Mouse (Mus musculus): ENCODE measurements around the gene Sergef. TPM values are rescaled to one million over a fixed set of nuclear protein-coding genes. Genes with fewer than 3 reads are reported as not detected.

The Sergef gene
- polyA plus RNA-seq, 1 experiment from 2014 or later: 14.3 TPM

DNA sequence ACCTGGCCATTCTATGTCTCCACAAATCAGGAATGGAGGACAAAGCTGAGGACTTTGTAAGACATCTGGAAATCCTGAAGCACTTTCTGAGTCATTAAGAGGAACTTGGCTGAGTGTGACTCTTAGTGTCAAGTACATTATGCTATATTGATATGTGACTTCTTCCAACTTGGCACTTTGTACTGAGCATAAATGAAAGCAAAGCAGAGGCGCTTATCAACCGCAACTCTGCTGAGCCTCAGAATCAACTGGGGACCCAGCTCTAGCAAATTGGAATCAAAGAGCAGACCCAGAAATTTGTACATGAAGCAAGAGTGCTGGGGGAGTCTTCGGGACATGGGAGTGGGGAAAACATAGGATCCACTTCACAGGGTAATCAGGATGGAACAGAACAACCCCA, 92.0 kb downstream of the Sergef start:
- no peaks in the 10 kb centered on the region for H3K27me3 ChIP-seq (replicated peaks)
- WGBS: 91% methylated on average over 3 of the region's 3 CpGs
- no peak overlapping the region for H3K27ac ChIP-seq
- H3K4me3 ChIP-seq (replicated peaks): no peak overlapping the region
- H3K9me3 ChIP-seq: no peaks in the 10 kb centered on the region
- no peak for ATAC-seq
- no peaks in the 10 kb centered on the region for H3K4me1 ChIP-seq (replicated peaks)
- H3K36me3 ChIP-seq: no peaks in the 10 kb centered on the region
- no peak overlapping the region for H3K9ac ChIP-seq
- no peak overlapping the region for H3K4me2 ChIP-seq (replicated peaks)

DNA sequence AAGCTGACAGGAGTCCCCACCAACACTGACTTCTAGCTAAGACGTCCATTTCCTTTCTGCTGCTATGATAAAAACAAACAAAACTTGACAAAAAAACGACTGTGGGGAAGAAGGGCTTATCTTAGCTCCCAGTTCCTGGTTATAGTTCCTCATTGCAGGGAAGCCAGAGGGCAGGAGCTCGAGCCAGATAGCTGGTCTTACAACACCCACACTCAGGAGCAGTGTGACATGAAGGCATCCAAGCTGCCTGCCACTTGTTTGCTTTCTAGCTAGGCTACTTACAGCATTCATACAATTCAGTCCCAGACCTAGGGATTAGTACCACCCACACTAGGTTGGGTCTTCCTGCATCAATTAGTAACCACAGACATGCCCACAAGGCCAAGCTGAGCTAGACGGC, 93.1 kb downstream of the Sergef start:
- Histone ChIP-seq H3K4me2 (replicated peaks) (no peak overlapping the region), H3K9ac (no peak overlapping the region), H3K27me3 (replicated peaks) (no peaks in the 10 kb centered on the region), H3K27ac (no peak overlapping the region), H3K36me3 (no peaks in the 10 kb centered on the region), H3K4me1 (replicated peaks) (no peaks in the 10 kb centered on the region), H3K9me3 (no peaks in the 10 kb centered on the region), H3K4me3 (replicated peaks) (no peak overlapping the region)
- WGBS: 24% methylated on average over 4 of the region's 4 CpGs
- no peak for ATAC-seq

GRCm38 (mm10) chr7:46544195-46544641, 95.4 kb downstream of the Sergef start:
- no peak overlapping the region for H3K4me3 ChIP-seq (replicated peaks)
- no peaks in the 10 kb centered on the region for H3K9me3 ChIP-seq
- 81% methylated on average over 12 of the region's 12 CpGs for WGBS
- H3K4me1 ChIP-seq (replicated peaks): no peaks in the 10 kb centered on the region
- H3K27ac ChIP-seq: no peak overlapping the region
- H3K27me3 ChIP-seq (replicated peaks): no peaks in the 10 kb centered on the region
- no peaks in the 10 kb centered on the region for H3K36me3 ChIP-seq
- ATAC-seq: no peak
- H3K9ac ChIP-seq: no peak overlapping the region
- H3K4me2 ChIP-seq (replicated peaks): no peak overlapping the region

GRCm38 (mm10) chr7:46542117-46542516, 97.5 kb downstream of the Sergef start:
- 89% methylated on average over 3 of the region's 3 CpGs for WGBS
- no peaks in the 10 kb centered on the region for H3K9me3 ChIP-seq
- ATAC-seq: no peak

GRCm38 (mm10) chr7:46540616-46541015, 99.0 kb downstream of the Sergef start:
- Histone ChIP-seq H3K9ac (no peak overlapping the region), H3K27me3 (replicated peaks) (no peaks in the 10 kb centered on the region), H3K4me2 (replicated peaks) (no peak overlapping the region), H3K4me1 (replicated peaks) (no peaks in the 10 kb centered on the region), H3K4me3 (replicated peaks) (no peak overlapping the region), H3K9me3 (no peaks in the 10 kb centered on the region), H3K27ac (no peak overlapping the region), H3K36me3 (no peaks in the 10 kb centered on the region)
- no peak for ATAC-seq
- WGBS: 65% methylated on average over 1 of the region's 1 CpGs

More at GRCm38 (mm10) chr7:46542117-46542516, 97.5 kb downstream of the Sergef start:
- H3K9ac ChIP-seq: no peak overlapping the region
- no peak overlapping the region for H3K27ac ChIP-seq
- no peaks in the 10 kb centered on the region for H3K36me3 ChIP-seq
- H3K4me2 ChIP-seq (replicated peaks): no peak overlapping the region
- no peaks in the 10 kb centered on the region for H3K4me1 ChIP-seq (replicated peaks)
- H3K27me3 ChIP-seq (replicated peaks): no peaks in the 10 kb centered on the region
- no peak overlapping the region for H3K4me3 ChIP-seq (replicated peaks)

DNA sequence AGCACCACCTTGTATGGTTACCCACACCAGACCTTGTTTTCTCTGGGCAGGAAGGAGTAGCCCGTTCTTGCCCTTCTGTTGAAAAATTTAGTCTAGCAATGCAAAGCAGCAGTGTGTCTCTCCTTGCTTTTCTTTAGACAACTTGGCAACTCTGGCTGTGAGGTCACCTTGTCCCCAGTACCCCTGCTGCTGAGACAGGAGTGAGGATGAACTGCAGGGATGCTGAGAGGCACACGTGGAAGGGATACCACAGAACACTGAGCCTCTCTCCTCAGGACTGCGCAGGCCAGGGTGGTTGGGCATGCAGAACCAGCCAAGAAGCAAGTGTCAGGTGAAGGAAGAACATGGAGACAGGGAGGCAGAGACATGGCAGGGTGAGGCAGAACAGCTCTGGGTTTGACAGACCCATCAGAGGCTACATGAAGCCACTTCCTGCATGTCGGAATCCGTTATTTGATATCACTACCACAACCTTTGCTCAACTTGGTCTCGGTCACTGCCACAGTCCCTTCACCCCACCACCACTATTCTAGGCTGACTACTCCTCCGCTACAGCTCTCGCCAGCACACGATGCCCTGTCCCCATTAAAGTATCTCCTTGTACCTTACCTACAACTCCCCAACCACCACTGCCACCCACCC, 103.0 kb downstream of the Sergef start:
- Histone ChIP-seq H3K27ac (no peak overlapping the region), H3K4me3 (replicated peaks) (no peak overlapping the region), H3K4me2 (replicated peaks) (no peak overlapping the region), H3K9me3 (no peaks in the 10 kb centered on the region), H3K27me3 (replicated peaks) (no peaks in the 10 kb centered on the region), H3K9ac (no peak overlapping the region), H3K4me1 (replicated peaks) (no peaks in the 10 kb centered on the region), H3K36me3 (no peaks in the 10 kb centered on the region)
- WGBS: 82% methylated on average over 9 of the region's 9 CpGs
- ATAC-seq: no peak

- Histone ChIP-seq H3K27ac (no peak overlapping the region), H3K9me3 (no peaks in the 10 kb centered on the region), H3K36me3 (no peaks in the 10 kb centered on the region), H3K4me2 (replicated peaks) (no peak overlapping the region), H3K4me3 (replicated peaks) (no peak overlapping the region), H3K4me1 (replicated peaks) (no peaks in the 10 kb centered on the region), H3K9ac (no peak overlapping the region), H3K27me3 (replicated peaks) (no peaks in the 10 kb centered on the region)
- WGBS: 33% methylated on average over 10 of the region's 10 CpGs
- ATAC-seq: peak; percentile 70; the same call in 1 of the 2 replicates
Observed at GRCm38 (mm10) chr7:46535429-46535799, 104.2 kb downstream of the Sergef start.

- no peak overlapping the region for H3K27ac ChIP-seq
- H3K27me3 ChIP-seq (replicated peaks): no peaks in the 10 kb centered on the region
- H3K9ac ChIP-seq: no peak overlapping the region
- no peaks in the 10 kb centered on the region for H3K4me1 ChIP-seq (replicated peaks)
- H3K36me3 ChIP-seq: no peaks in the 10 kb centered on the region
- WGBS: 84% methylated on average over 11 of the region's 11 CpGs
- H3K4me3 ChIP-seq (replicated peaks): no peak overlapping the region
- H3K9me3 ChIP-seq: no peaks in the 10 kb centered on the region
- no peak for ATAC-seq
- H3K4me2 ChIP-seq (replicated peaks): no peak overlapping the region
Observed at GRCm38 (mm10) chr7:46534767-46535428, 104.7 kb downstream of the Sergef start.

GRCm38 (mm10) chr7:46533518-46533917, 106.1 kb downstream of the Sergef start:
- H3K9ac ChIP-seq: no peak overlapping the region
- no peaks in the 10 kb centered on the region for H3K4me1 ChIP-seq (replicated peaks)
- no peaks in the 10 kb centered on the region for H3K9me3 ChIP-seq
- no peak overlapping the region for H3K4me2 ChIP-seq (replicated peaks)
- H3K27me3 ChIP-seq (replicated peaks): no peaks in the 10 kb centered on the region
- no peak for ATAC-seq
- WGBS: 85% methylated on average over 11 of the region's 11 CpGs
- no peak overlapping the region for H3K4me3 ChIP-seq (replicated peaks)
- no peak overlapping the region for H3K27ac ChIP-seq
- H3K36me3 ChIP-seq: no peaks in the 10 kb centered on the region

GRCm38 (mm10) chr7:46531345-46531744, 108.3 kb downstream of the Sergef start:
- no peaks in the 10 kb centered on the region for H3K36me3 ChIP-seq
- whole genome bisulfite sequencing: 79% methylated on average over 5 of the region's 5 CpGs
- H3K4me1 ChIP-seq (replicated peaks): no peaks in the 10 kb centered on the region
- no peaks in the 10 kb centered on the region for H3K27me3 ChIP-seq (replicated peaks)
- no peak overlapping the region for H3K4me2 ChIP-seq (replicated peaks)
- no peak overlapping the region for H3K9ac ChIP-seq
- no peak overlapping the region for H3K27ac ChIP-seq
- no peak overlapping the region for H3K4me3 ChIP-seq (replicated peaks)
- ATAC-seq: no peak
- no peaks in the 10 kb centered on the region for H3K9me3 ChIP-seq

- no peak for ATAC-seq
- Histone ChIP-seq H3K9ac (no peak overlapping the region), H3K27ac (no peak overlapping the region), H3K36me3 (no peaks in the 10 kb centered on the region), H3K4me1 (replicated peaks) (no peaks in the 10 kb centered on the region), H3K9me3 (no peaks in the 10 kb centered on the region), H3K4me3 (replicated peaks) (no peak overlapping the region), H3K4me2 (replicated peaks) (no peak overlapping the region), H3K27me3 (replicated peaks) (no peaks in the 10 kb centered on the region)
- 66% methylated on average over 8 of the region's 8 CpGs for WGBS
Observed at GRCm38 (mm10) chr7:46529930-46530329, 109.7 kb downstream of the Sergef start.

DNA sequence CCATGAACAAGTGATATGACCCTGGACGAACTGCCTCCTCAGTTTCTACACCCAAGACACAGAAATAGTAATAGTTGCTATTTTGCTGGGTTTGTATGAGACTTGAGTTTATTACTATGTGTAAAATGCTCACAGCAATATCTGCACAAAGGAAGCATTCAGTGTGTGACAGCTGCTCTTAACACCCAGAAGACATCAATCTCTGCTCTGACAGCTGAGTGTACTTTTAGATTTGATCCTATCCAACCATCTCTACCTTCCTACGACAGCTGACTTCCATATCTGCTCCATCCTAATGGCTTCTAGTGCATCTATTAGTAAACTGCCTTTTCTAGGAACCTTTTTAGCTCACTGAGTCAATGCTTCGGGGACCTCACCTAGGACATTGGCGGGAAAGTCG, 110.3 kb downstream of the Sergef start:
- WGBS: 91% methylated on average over 5 of the region's 5 CpGs

GRCm38 (mm10) chr7:46526665-46527154, 112.9 kb downstream of the Sergef start:
- Histone ChIP-seq H3K36me3 (no peaks in the 10 kb centered on the region), H3K9ac (no peak overlapping the region), H3K27ac (no peak overlapping the region), H3K9me3 (no peaks in the 10 kb centered on the region), H3K4me3 (replicated peaks) (no peak overlapping the region), H3K27me3 (replicated peaks) (no peaks in the 10 kb centered on the region), H3K4me2 (replicated peaks) (no peak overlapping the region), H3K4me1 (replicated peaks) (no peaks in the 10 kb centered on the region)
- WGBS: 50% methylated on average over 6 of the region's 6 CpGs
- ATAC-seq: no peak

More for the DNA sequence above, 110.3 kb downstream of the Sergef start:
- Histone ChIP-seq H3K36me3 (no peaks in the 10 kb centered on the region), H3K4me1 (replicated peaks) (no peaks in the 10 kb centered on the region), H3K9ac (no peak overlapping the region), H3K27me3 (replicated peaks) (no peaks in the 10 kb centered on the region), H3K27ac (no peak overlapping the region), H3K4me3 (replicated peaks) (no peak overlapping the region), H3K9me3 (no peaks in the 10 kb centered on the region), H3K4me2 (replicated peaks) (no peak overlapping the region)
- no peak for ATAC-seq

All from intestine, embryonic 15.5 days (tissue).